Mouse (Mus musculus) liver, embryonic 12.5 days (tissue): ENCODE results near the gene Arhgap35. TPM values are rescaled to one million over a fixed set of nuclear protein-coding genes. Genes with fewer than 3 reads are reported as not detected.

ENCODE experiments used
- ATAC-seq: fragments of 200-750 bp; cut with Nextera tagmentation; 2 replicates; pipeline ENCODE4 v1.8.0; 2017; ENCODE audit warnings: moderate number of reproducible peaks, mild to moderate bottlenecking, moderate library complexity
- H3K27ac ChIP-seq: fragments of 300-500 bp; sonication (generic); 2 replicates; pipeline ENCODE4 v1.5.1; 2016; ENCODE audit warnings: mild to moderate bottlenecking
- H3K27me3 ChIP-seq: fragments of 300-500 bp; sonication (generic); replicated peaks from 2 replicates; pipeline ENCODE4 v1.6.1; 2016; ENCODE audit warnings: mild to moderate bottlenecking, moderate library complexity
- H3K36me3 ChIP-seq: fragments of 300-500 bp; sonication (generic); 2 replicates; pipeline ENCODE4 v1.6.1; 2016; ENCODE audit warnings: mild to moderate bottlenecking, moderate library complexity
- H3K4me1 ChIP-seq: fragments of 300-500 bp; sonication (generic); 2 replicates; pipeline ENCODE4 v1.6.1; 2016
- H3K4me2 ChIP-seq: fragments of 300-500 bp; sonication (generic); 2 replicates; pipeline ENCODE4 v1.6.1; 2016; ENCODE audit warnings: mild to moderate bottlenecking, moderate library complexity
- H3K4me3 ChIP-seq: fragments of 300-500 bp; sonication (generic); 2 replicates; pipeline ENCODE4 v1.5.1; 2016; ENCODE audit warnings: mild to moderate bottlenecking, moderate library complexity
- H3K9ac ChIP-seq: fragments of 300-500 bp; sonication (generic); 2 replicates; pipeline ENCODE4 v1.6.1; 2016; ENCODE audit warnings: mild to moderate bottlenecking, moderate library complexity
- H3K9me3 ChIP-seq: fragments of 300-500 bp; sonication (generic); replicated peaks from 2 replicates; pipeline ENCODE4 v1.6.1; 2016; ENCODE audit warnings: mild to moderate bottlenecking, moderate library complexity
- WGBS: fragments of 180-500 bp; shearing (Covaris S2); methylation state at CpG from one replicate; pipeline ENCODE4 v1.1.7; 2016; ENCODE audit not compliant: insufficient replicate concordance; 5-methylcytosine and 5-hydroxymethylcytosine counted together
- polyA plus RNA-seq: library from polyadenylated mRNA; unstranded; fragments of >200 nt; fragmentation: Nextera tagmentation; extraction: Ambion mirVana; gene quantifications from 2 replicates; pipeline ENCODE4 v1.2.1, GENCODE M21; 2016

Arhgap35 gene
- polyA plus RNA-seq, 1 experiment from 2014 or later = 4.4 TPM

DNA sequence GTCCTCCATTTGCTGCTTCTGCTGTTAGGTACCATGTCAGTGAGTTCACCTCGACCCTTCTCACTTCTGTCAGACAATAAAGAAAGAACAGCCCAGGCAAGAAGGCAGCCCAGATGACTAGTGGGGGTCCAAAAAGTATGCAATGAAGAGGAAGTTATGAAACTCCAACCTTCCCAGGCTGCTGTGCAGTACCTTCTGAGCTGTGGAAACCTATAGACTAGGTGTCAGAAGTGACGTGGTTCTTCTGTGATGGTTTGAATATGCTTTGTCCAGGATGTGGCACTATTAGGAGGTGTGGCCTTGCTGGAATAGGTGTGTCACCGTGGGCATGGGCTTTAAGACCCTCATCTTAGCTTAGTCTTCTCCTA is 109.6 kb downstream of the Arhgap35 start:
- ATAC-seq = peak; percentile 10; the same call in 1 of the 2 replicates
- H3K4me2 ChIP-seq = no peak overlapping the region
- no peaks in the 10 kb centered on the region for H3K27me3 ChIP-seq
- H3K4me1 ChIP-seq = no peaks in the 10 kb centered on the region
- peaks cover 49% of the 10 kb centered on the region for H3K36me3 ChIP-seq
- H3K9me3 ChIP-seq = no peaks in the 10 kb centered on the region
- H3K27ac ChIP-seq = no peak overlapping the region
- no peak overlapping the region for H3K9ac ChIP-seq
- H3K4me3 ChIP-seq = no peak overlapping the region
- 63% methylated on average over 3 of the region's 3 CpGs for WGBS

DNA sequence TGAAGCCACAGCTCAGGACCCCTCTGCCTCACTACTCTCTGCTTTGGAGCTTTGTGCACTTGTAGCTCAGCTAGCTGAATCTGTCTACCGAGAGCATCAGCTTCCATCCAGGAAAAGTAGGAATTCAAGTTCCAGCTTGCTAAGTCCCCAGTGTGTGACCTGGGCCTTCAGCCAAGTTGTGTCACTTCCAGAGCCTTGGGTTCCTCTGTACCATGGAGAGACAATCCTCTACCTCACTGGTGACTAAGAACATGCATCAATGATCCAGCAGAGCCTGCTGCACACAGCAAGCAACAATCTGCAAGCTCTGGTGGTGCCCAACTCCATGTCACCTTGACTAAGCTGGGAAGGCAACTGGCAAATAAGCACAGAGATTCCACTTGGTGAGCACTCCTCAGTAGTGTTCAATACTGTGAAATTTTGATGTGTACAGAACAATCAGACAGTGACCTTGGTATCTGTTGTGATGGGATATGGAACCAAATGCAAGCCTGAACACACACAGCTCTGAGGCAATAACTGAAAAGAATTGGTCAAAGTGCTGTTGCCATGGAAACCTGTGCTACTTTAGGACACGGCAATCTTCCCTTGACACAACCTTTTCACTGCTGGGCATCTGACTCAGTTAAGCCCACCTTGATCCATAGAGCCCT is 110.1 kb downstream of the Arhgap35 start:
- 0 out of 2 replicates have a peak overlapping the region, but pooled peaks have one; percentile 6 for H3K27ac ChIP-seq
- H3K4me1 ChIP-seq = no peaks in the 10 kb centered on the region
- H3K4me3 ChIP-seq = no peak overlapping the region
- peaks cover 45% of the 10 kb centered on the region for H3K36me3 ChIP-seq
- no peak overlapping the region for H3K9ac ChIP-seq
- peak; percentile 44; the same call in 1 of the 2 replicates for ATAC-seq
- no peak overlapping the region for H3K4me2 ChIP-seq
- no peaks in the 10 kb centered on the region for H3K27me3 ChIP-seq
- H3K9me3 ChIP-seq = no peaks in the 10 kb centered on the region
- WGBS = 82% methylated on average over 2 of the region's 2 CpGs

DNA sequence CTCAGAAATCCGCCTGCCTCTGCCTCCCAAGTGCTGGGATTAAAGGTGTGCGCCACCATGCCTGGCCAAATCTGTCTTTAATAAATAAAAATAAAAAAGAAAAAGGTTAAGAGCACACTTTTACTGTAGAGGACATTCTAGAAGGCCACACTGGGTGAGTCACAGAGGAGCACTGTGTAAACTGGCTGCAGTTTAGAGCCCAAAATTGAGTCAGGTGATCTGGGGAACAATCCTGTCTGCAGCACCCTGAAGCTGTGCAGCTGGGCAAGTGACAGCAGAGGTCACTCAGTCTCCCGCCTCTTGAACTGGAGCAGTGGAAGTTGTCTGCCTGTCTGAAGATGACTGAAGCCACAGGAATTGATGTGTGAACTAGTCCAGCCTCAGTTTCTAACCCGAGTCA is 113.2 kb downstream of the Arhgap35 start:
- Histone ChIP-seq H3K36me3 (peaks cover 59% of the 10 kb centered on the region), H3K9ac (no peak overlapping the region), H3K4me2 (no peak overlapping the region), H3K27me3 (no peaks in the 10 kb centered on the region), H3K4me1 (no peaks in the 10 kb centered on the region), H3K9me3 (no peaks in the 10 kb centered on the region), H3K27ac (no peak overlapping the region), H3K4me3 (no peak overlapping the region)
- WGBS = 76% methylated on average over 4 of the region's 4 CpGs
- ATAC-seq = no peak

DNA sequence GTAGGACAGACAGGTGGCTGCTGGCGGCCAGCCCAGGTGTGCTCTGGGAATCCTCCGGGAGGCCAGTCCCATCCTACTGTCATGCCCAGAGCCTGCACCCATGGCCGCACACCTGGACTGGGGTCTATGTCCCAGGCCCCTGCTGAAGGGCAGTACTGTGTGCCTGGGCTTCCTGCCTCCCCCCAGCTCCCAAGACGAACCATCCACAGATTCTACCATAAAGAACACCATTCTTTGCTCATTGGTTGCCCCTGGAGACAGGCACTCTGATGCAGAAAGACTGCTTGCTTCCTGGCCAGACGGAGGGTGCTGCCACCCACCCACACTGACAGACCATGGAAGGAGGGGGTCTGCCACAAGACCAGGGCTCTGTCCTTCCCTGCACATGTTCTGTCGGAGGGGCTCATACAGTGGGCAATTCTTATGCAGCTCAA is 115.1 kb downstream of the Arhgap35 start:
- Histone ChIP-seq H3K4me3 (no peak overlapping the region), H3K4me1 (no peaks in the 10 kb centered on the region), H3K9ac (no peak overlapping the region), H3K4me2 (no peak overlapping the region), H3K27ac (no peak overlapping the region), H3K36me3 (peaks cover 54% of the 10 kb centered on the region), H3K27me3 (no peaks in the 10 kb centered on the region), H3K9me3 (no peaks in the 10 kb centered on the region)
- 81% methylated on average over 6 of the region's 6 CpGs for WGBS
- ATAC-seq = no peak

DNA sequence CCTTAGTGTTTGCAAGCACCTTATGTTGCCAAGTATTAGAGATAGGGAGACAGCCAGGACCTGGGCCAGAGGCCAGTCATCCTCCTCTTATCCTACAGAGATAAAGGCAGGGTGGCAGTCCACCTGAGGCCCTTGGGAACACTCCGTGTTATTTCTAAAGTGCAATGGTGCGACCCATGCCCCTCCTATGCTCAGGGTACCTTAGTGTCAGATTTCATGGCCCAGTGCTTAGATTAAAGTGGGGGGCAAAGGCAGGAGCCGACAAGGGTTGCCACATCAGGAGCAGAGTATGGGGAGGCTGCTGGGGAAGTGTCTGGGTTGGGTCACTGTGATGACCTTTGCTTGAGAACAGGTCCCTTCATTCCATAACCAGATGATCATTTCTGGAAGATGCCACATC is 118.5 kb downstream of the Arhgap35 start:
- Histone ChIP-seq H3K4me3 (no peak overlapping the region), H3K4me1 (no peaks in the 10 kb centered on the region), H3K9me3 (no peaks in the 10 kb centered on the region), H3K27ac (no peak overlapping the region), H3K4me2 (no peak overlapping the region), H3K36me3 (peaks cover 29% of the 10 kb centered on the region), H3K27me3 (no peaks in the 10 kb centered on the region), H3K9ac (no peak overlapping the region)
- WGBS = 62% methylated on average over 3 of the region's 3 CpGs
- ATAC-seq = no peak

DNA sequence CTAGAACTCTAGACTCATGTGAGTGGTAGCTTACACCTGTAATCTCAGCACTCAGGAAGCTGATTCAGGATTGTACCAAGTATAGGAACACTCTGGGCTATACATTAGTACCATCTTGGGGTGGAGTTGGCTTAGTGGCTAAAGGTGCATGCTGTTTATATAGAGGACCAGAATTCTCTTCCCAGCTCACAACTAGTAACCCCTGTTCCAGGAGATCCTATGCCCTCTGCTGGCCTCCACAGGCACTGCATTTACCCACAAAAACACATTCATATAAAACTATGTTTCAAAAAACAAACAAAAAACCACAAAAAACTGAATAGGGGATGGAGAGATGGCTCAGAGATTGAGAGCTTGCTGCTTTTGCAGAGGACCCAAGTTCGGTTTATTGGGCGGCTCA is 121.4 kb downstream of the Arhgap35 start:
- H3K4me2 ChIP-seq = no peak overlapping the region
- no peaks in the 10 kb centered on the region for H3K27me3 ChIP-seq
- no peak overlapping the region for H3K9ac ChIP-seq
- peaks cover 28% of the 10 kb centered on the region for H3K36me3 ChIP-seq
- H3K4me3 ChIP-seq = no peak overlapping the region
- WGBS = 28% methylated on average over 2 of the region's 2 CpGs
- ATAC-seq = no peak
- H3K9me3 ChIP-seq = no peaks in the 10 kb centered on the region
- no peaks in the 10 kb centered on the region for H3K4me1 ChIP-seq
- no peak overlapping the region for H3K27ac ChIP-seq

DNA sequence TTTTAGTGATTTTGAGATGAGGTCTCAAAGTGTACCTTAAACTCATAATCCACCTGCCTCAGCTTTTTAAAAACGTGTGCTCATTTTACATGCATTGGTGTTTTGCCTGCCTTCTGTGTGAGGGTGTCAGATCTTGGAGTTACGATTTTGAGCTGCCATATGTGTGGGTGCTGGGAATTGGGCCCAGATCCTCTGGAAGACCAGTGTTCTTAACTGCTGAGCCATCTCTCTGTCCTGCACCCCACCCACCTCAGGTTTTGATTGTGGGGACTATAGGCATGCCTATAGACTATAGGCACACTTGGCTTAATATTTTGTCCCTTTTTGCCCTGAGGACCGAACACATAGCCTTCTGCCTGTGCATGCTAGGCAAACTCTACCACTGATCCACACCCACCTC is 122.6 kb downstream of the Arhgap35 start:
- no peaks in the 10 kb centered on the region for H3K4me1 ChIP-seq

DNA sequence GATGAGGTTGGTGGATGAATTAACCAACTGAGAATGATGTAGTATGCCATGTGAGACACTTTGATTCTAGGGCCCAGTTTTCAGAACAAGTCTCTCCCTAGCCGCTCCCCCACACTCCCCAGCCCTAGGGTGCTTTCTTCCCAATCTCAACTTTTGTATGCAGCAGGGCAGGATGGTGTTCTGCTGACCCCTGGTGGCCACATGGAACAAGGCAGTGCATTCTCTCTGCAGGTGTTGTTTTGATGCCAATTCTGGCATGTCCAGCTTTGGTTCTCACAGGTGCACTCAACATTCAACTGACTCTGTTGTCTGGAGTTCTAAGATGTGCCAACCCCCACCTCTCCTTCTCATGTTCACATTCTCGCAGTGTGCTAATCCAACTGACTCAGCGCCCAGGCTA is 123.0 kb downstream of the Arhgap35 start:
- no peak overlapping the region for H3K4me2 ChIP-seq
- H3K36me3 ChIP-seq = peaks cover 12% of the 10 kb centered on the region
- no peaks in the 10 kb centered on the region for H3K27me3 ChIP-seq
- no peak overlapping the region for H3K9ac ChIP-seq
- H3K4me3 ChIP-seq = no peak overlapping the region
- no peaks in the 10 kb centered on the region for H3K4me1 ChIP-seq
- ATAC-seq = no peak
- H3K9me3 ChIP-seq = no peaks in the 10 kb centered on the region
- no peak overlapping the region for H3K27ac ChIP-seq
- whole genome bisulfite sequencing = 25% methylated on average over 3 of the region's 3 CpGs

More for the DNA sequence above, 122.6 kb downstream of the Arhgap35 start:
- WGBS = 60% methylated on average over 3 of the region's 3 CpGs
- H3K9ac ChIP-seq = no peak overlapping the region
- no peaks in the 10 kb centered on the region for H3K9me3 ChIP-seq
- no peak overlapping the region for H3K4me3 ChIP-seq
- H3K4me2 ChIP-seq = no peak overlapping the region
- no peak overlapping the region for H3K27ac ChIP-seq
- ATAC-seq = no peak
- H3K36me3 ChIP-seq = peaks cover 17% of the 10 kb centered on the region
- H3K27me3 ChIP-seq = no peaks in the 10 kb centered on the region

DNA sequence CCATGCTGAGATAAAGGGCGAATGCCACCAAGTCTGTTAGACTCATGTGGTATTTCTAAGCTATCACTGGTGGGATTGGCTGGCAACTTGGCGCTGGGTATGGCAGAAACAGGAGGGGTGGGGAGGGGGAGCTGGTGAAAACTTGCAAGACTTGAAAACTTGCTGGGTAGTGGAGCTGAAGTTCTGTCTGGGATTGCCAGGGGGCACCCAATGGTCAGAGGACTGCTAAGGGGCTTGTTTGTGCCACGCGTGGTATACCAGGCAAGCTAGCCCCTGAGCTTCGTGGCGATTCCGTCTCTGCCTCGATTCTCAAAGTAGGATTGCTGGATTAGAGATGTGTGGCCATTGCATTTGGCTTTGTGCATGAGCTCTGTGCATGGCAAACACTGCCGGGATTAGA is 124.8 kb downstream of the Arhgap35 start:
- H3K27ac ChIP-seq = no peak overlapping the region
- no peaks in the 10 kb centered on the region for H3K36me3 ChIP-seq
- ATAC-seq = no peak
- H3K9ac ChIP-seq = no peak overlapping the region
- 70% methylated on average over 9 of the region's 9 CpGs for WGBS
- H3K9me3 ChIP-seq = no peaks in the 10 kb centered on the region
- H3K4me3 ChIP-seq = no peak overlapping the region
- H3K4me1 ChIP-seq = no peaks in the 10 kb centered on the region
- 0 out of 2 replicates have a peak, but pooled peaks cover 3% of the 10 kb centered on the region for H3K27me3 ChIP-seq
- H3K4me2 ChIP-seq = no peak overlapping the region

DNA sequence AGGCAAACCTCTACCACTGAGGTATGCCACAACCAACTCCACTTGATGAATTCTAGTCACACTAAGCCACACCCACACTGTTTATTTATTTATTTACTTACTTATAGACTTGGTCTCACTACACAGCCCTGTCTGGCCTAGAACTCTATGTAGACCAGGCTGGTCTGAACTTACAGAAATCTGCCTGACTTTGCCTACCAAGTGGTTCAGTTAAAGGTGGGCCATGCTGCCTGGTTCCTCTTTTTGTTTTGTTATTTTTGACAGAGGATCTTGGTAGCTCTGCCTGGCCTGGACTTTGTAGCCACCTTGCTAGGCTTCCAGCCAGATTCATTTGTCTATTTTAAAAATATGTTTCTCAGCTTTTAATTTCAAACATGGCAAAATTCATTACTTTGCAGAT is 126.0 kb downstream of the Arhgap35 start:
- Histone ChIP-seq H3K4me1 (no peaks in the 10 kb centered on the region), H3K27me3 (0 out of 2 replicates have a peak, but pooled peaks cover 3% of the 10 kb centered on the region), H3K9ac (no peak overlapping the region), H3K27ac (no peak overlapping the region), H3K4me2 (no peak overlapping the region), H3K4me3 (no peak overlapping the region), H3K36me3 (no peaks in the 10 kb centered on the region), H3K9me3 (no peaks in the 10 kb centered on the region)
- ATAC-seq = no peak

DNA sequence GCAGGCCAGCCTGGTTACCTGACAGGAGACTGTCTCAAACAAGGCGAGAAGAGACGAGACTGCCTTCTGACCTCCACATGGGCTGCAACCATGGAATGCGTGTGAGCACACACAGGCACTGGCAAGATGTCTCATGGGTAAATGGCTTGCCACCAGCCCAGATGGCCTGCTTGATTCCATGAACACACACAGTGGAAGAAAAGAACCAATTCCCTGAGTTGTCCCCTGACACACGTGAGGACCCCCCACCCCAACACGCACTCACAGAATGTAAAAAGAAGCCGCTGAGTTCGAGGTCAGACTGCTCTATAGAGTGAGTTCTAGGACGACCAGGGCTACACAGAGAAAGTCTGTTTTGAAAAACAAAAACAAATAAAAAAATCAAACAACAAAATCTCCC is 137.2 kb downstream of the Arhgap35 start, which contains the start of gene Npas1:
TSS of gene Npas1 (minus strand) at position 101 of the 400 bp plus-strand sequence.
- H3K27me3 ChIP-seq = peaks cover 76% of the 10 kb centered on the region
- no peak for ATAC-seq
- 73% methylated on average over 8 of the region's 8 CpGs for WGBS

DNA sequence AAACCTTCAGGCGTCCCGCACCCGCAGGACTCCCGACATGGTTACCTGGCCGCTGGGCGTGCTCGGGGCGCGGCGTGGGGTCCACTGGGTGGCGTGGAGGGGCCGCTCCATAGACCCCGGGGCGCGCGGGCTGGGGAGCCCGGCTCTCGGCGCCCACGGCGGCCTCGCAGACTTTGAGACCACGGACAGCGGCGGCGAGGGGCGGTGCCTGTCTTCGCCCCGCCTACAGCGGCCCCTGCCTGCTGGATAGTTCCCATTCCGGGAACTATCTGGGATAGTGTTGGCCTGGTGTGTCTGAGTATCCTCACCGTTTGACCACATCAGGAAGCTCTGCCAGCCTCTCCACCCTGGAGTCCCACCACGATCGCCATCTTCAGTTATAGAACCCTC is 138.2 kb downstream of the Arhgap35 start:
- Histone ChIP-seq H3K4me2 (peak overlapping the region; percentile 55), H3K4me3 (peak overlapping the region; percentile 34), H3K27me3 (peaks cover 85% of the 10 kb centered on the region), H3K36me3 (no peaks in the 10 kb centered on the region), H3K9ac (no peak overlapping the region), H3K4me1 (peaks cover 23% of the 10 kb centered on the region), H3K9me3 (no peaks in the 10 kb centered on the region), H3K27ac (no peak overlapping the region)
- peak; percentile 35; the same call in 1 of the 2 replicates for ATAC-seq
- 2% methylated on average over 34 of the region's 34 CpGs for WGBS

More for the DNA sequence above, 137.2 kb downstream of the Arhgap35 start, which contains the start of gene Npas1:
- Histone ChIP-seq H3K4me3 (peak within 1 kb of the TSS; percentile 34), H3K27ac (no peak within 1 kb of the TSS), H3K36me3 (no peaks in the 10 kb centered on the region), H3K9me3 (no peaks in the 10 kb centered on the region), H3K9ac (no peak within 1 kb of the TSS), H3K4me2 (peak within 1 kb of the TSS; percentile 55), H3K4me1 (peaks cover 23% of the 10 kb centered on the region)
